Mouse (Mus musculus): Measurements from ENCODE around the gene Ccdc120.

Ccdc120 gene

DNA sequence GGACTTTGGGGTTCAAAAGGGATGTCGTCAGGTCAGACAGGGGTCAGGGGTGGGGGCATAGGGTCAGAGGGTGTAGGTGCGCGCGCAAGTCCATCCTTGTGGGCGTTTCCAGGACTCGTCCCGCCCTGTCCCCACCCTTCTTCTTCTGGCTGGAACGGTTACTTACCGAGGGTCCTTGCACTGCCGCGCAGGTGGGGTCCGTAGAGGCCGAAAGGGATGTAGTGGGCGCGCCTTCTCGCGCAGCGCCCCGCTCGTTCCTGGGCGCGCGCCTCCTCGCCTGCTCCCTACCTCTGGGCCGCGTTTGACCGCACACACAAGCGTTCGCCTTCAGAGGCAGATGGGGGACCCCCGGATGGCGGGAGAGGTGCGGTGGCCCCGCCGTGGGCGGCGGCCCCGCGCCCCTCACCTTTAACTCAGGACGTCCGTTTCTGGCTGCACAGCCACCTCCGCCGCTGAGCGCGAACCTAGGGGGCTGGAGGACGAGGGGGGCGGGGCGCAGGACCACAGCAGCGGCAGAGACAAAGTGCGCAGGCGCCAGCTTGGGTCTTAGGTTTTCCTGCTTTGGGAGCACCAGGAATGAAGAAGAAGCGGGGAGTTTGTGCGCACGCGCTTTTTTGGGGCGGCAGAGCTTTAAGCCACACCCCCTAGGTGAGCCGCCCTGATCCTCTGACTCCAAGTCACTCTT lies at the start of gene Ccdc120:
Gene Ccdc120, minus strand, starts transcription at position 474 of the 685 bp plus-strand sequence.
- DNase-seq (ENCODE audit: low spot score): peak; percentile 88

DNA sequence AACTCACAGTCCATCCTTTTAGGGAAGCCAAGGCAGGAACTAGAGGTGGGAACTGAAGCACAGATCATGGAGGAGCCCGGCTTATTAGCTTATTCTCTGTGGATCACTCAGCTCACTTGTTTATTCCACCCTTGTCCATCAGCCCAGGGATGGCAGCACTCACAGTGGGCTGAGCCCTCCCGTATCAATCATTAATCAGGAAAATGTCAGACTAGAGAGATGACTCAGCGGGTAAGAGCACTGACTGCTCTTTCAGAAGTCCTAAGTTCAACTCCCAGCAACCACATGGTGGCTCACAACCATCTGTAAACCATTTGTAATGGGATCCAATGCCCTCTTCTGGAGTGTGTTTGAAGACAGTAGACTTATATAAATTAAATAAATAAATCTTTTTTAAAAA lies 46.6 kb upstream of the Ccdc120 start:
- no peak for DNase-seq (ENCODE audit: low spot score)

DNA sequence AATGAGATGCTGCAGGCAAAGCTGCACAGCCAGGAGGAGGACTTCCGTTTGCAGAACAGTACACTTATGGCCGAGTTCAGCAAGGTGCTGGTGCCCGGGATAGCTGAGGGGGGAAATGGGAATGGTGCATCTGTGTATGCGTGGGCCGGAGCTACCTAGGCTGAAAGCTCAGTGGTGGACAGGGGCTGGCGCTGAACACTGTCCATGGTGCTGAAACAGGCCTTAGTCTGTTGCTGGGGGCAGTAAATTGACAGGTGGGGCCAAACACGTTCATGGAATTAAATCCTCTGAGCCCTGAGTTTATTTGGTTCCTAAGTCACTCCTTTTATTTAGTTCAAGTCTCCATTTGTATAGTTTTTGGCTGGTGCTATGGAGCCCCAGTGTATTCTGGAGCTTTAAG lies 44.3 kb upstream of the Ccdc120 start:
- peak; percentile 58 for DNase-seq (ENCODE audit: low spot score)

DNA sequence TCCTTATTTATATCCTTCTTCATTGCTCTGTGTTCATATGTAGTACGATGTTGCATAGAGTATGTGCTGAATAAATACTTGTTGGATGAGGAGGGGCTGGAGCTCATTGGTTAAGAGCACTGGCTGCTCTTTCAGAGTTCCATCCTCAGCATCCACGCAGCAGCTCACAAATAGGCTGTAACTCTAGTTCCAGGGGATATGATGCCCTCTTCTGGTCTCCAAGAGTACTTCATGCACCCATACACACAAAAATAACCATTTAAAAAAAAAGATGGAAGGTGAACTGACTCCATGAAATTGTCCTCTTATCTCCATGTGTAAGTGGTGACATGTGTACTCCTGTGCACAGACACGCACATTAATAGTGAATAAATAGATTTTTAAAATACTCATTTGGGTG lies 42.7 kb upstream of the Ccdc120 start:
- peak; percentile 41 for DNase-seq (ENCODE audit: low spot score)

DNA sequence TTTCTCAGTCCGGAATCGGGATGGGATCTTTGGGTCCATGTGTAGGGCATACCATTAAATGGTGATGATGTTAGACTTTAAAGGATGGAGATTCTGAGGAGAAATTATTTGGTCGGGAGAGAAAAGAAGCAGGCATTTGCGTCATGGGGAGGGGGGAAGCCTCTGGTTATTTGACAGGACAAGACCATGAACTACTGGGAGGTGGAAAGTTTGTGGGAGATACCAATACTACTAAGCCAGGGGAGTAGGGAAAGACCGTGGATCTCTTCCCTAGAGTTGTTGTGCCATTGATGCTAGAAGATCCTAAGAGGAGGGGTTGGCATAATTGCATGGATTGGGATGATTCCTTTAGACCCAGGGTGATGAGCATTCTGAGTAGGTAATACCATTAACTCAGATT lies 39.6 kb upstream of the Ccdc120 start:
- DNase-seq (ENCODE audit: low spot score): peak; percentile 1

DNA sequence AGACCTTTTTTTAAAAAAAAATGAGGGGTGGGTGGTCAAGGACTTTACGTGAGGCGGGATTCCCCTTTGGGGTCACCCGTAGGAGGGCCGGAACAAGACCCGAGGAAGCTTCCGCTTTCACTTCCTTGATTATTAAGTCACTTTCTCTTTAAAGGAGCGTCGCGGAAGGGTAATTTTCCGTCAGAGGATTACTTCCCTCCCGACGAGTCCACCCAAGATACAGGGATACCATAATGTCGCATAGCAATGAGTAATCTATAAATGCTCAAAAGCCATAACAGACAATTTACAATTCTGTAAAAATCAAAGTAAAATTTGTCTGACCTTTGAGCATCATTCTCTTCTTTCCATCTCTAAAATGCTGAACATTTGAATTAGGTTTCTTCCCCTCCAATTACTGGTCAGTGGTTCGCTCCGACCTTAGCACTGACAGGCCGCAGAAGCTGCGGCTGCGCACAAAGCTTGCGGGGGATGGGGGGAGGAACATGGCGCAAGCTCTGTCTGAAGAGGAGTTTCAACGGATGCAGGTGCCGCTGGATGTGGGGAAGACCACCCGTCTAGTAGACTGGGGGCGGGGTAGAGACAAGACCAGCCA lies 38.9 kb upstream of the Ccdc120 start, which contains the start of gene Gripap1:
Gene Gripap1, plus strand, starts transcription at position 224 of the 595 bp plus-strand sequence.
- peak; percentile 87 for DNase-seq (ENCODE audit: low spot score)

DNA sequence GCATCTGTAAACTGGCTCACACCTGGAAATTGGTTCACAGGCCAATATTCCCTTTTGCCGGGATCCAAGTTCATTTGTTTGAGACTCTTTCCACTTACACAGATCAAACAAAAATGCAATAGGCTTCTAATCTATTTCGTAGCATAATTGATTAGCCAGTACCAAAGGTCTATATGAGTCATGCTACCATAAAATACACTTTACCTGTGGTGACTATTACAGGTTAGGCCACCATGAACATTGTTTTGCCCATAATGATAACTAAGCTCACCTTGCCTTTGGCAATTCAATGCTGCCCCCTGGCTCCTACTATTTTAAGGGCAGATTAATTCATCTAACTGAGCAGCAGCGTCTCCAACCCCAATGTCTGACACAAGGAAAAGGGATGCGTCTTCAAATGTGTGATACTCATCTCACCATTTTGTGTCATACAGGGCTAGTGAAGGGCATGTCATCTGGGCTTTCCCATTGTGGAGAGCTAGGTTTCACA lies 31.9 kb upstream of the Ccdc120 start:
- no peak for DNase-seq (ENCODE audit: low spot score)

DNA sequence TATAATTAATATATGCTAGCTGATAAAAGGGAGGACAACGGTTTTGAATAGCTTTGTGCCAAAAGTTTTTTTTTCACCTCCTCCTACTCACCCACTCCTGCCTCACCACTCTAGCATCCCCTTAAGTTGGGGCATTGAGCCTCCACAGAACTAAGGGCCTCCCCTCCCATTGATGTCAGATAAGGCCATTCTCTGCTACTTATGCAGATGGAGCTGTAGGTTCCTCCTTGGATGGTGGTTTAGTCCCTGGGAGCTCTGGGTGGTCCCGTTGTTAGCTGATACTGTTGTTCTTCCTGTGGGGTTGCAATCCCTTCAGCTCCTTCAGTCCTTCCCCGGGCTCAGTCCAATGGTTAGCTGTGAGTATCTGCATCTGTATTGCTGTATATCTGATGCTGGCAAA lies 28.6 kb upstream of the Ccdc120 start:
- no peak for DNase-seq (ENCODE audit: low spot score)

DNA sequence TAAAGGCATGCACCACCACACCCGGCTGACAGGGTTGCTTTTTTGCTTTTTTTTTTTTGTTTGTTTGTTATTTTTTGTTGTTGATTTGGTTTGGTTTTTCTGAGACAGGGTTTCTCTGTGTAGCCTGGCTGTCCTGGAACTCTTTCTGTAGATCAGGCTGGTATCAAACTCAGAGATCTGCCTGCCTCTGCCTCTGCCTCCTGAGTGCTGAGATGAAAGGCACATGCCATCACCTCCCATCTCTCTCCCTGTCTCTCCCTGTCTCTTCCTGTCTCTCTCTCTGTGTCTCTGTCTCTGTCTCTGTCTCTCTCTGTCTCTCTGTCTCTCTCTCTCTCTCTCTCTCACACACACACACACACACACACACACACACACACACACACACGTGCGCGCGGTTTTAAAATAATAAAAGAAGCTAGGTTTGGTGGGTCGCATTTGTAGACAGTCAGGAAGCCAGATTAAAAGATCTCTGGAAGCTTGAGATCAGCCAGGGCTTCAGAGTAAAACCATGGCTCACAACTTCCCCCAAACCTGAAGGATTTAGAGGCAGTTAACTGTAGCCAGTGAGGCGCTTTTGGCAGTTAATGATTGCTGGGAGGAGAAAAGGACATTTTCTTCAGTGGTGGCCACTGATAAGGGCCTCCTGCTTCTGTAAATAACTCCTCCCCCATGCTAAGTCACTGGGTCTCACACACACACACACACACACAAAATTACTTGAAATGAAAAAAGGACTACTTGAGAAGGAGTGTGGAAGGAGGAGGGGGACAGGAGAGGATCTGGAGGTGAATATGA lies 27.9 kb upstream of the Ccdc120 start:
- DNase-seq (ENCODE audit: low spot score): no peak

DNA sequence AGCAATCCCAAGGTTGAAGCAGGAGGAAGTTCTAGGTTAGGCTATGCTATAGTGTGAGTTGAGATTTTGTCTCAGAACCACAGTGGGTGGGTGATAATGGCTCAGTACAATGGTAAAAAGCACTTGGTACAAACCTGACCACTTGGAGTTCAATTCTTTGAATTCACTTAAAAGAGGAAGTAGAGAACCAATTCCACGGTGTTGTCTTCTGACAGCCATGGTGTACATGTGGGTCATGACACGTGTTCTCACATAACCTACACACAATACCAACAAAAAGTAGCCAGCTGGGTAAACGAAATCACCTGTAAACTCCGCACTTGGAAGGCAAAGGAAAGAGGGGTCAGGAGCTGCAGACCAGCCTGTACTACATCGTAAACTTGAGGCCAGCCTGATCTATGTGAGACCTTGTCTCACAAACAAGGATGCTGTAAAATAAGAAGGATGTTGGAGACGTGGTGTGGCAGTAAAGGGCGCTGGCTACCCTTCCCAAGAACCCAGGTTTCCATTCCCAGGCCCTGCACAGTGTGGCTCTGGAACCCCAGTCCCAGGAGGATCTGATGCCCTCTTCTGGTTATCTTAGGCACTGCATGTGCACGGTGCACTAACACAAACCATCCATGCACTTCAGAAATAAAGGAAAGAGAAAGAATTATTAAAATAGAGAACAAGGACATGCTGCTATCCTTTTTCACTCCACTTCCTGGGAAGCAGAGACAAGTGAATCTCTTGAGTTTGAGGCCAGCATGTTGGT lies 25.8 kb upstream of the Ccdc120 start:
- DNase-seq (ENCODE audit: low spot score): peak; percentile 73

DNA sequence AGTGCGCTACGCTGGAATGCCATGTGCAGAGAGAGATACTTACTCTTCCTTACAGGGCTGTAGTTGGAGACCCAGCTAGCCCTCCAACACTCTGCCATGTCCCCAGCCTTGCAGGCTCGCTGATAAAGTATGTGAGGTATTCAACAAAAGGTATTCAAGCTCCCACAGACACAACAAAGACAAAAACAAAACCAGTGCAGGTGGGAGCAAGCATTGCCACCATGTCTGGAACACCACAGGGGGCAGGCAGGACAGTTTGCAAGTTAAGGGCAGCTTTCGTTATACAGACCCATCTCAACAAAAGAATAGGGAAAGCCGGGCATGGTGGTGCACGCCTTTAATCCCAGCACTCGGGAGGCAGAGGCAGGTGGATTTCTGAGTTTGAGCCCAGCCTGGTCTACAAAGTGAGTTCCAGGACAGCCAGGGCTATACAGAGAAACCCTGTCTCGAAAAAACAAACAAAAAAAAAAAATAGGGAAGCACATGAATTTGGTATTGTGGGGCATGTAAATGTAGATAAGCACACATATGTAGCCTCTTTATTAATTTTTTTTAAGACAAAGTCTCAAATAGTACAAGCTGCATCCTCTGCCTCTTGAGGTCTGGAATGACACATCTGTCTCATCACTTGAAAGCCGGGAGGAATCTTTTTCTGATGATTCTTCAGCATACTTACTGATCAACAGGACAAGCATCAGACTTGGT lies 24.9 kb upstream of the Ccdc120 start:
- DNase-seq (ENCODE audit: low spot score): no peak

DNA sequence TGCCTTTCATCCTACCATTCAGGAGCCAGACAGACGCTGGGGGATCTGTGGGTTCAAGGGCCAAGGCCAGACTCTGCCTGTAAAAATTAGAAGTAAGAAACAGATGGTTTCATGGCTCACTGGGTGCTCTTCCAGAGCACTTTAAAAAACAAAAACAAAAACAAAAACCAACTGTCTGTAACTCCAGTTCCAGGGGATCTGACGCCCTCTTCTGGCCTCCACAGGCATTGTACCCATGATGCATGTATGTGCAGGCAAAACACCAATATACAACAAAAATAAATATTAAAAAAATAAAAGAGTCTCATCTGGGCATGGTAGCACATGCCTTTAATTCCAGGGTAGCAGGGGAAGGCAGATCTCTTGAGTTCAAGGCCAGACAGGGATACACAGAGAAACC lies 22.1 kb upstream of the Ccdc120 start:
- DNase-seq (ENCODE audit: low spot score): no peak

DNA sequence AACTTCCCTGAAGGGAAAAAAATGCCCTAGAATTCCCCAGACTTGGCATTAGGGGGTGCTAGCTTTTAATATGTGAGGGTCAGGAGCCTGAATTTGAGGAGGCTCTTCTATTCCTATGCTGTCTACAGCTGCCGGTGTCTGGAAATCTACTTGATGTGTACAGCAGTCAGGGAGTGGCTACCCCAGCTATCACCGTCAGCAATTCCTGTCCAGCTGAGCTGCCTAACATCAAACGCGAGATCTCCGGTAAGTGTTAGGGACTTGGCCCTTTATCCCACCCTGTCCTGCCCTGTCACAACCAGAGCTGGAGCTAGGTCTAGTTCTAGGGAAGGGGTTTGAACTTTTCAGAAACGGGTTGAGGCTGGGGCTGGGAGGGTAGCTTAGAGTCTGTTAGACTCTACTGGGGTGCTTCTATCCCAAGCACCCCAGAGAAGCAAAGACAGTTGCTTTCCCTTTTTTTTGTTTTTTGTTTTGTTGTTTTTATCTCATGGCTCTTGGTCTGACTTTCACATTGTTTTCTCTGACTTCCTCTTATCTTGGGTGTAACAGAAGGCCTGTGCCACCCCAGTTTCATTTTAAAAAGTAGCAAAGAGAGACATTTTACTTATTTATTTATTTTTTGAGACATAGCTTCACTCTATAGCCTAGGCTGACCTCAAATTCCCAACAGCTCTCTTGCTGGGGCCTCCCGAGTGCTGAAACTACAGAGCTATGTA lies 18.8 kb upstream of the Ccdc120 start:
- DNase-seq (ENCODE audit: low spot score): no peak

DNA sequence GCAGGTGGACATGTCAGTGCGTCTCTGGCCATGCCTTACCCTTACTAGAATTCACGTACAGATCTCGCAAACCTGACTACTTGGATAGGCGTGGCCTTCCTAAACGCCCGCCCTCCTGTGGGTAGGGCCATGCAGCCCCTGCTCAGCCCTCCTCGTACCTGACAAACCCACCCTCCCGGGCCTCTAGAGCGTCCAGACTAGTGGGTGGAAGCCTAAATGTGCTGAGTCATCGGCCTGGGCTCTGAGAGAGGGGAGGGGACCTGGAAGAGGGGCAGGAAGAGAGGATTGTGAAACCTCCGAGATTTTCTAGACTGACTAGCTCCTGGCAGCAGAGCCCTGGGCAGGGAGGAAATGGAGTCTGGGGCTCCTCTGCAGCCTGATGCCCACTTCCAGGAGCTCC lies 15.1 kb upstream of the Ccdc120 start:
- peak; percentile 54 for DNase-seq (ENCODE audit: low spot score)

DNA sequence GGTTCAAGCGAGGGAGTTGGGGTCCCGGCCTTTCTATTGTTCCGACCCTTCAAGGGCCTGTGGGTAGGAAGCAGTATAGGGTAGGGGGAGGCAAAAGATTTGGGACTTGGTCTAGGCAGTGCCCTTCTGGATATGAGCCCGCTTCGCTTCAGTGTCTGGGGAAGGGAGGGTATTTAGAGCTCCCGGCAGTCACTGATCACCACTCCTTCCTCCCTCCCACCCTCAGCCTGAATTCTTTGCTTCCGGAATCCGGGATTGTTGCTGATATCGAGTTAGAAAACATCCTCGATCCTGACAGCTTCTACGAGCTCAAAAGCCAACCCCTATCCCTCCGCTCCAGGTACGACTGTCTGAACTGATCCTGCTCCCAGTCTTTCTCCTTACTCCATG lies 14.6 kb upstream of the Ccdc120 start:
- DNase-seq (ENCODE audit: low spot score): peak; percentile 5

DNA sequence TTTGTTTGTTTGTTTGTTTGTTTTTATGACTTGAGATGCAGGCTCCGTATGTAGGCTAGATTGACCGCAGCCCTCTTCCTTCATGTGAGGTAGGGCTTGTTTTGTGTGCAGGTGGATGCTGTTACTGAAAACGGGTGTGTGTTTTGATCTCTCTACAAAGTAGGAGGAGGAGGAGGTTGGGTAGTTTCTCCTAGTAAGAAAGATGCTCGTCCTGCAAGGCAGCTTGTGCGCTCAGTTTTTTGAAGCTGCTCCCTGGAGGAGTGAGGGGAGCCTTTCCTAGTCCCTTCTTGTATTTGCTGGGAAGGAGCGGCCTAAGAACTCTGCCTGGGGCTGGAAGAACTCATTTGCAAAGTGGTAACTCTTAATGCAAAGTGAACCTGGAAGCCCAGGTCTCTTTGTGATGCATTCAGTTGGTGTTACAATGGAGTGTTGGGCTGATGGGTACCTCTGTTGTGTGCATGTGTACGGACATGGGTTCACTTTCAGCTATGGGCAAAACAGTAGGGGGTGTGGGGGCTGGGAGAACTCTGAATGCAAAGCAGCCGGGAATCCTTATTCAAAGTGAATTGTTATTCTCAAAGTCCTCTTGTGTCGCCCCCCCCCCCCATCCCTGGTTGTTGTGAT lies 14.1 kb upstream of the Ccdc120 start:
- no peak for DNase-seq (ENCODE audit: low spot score)

DNA sequence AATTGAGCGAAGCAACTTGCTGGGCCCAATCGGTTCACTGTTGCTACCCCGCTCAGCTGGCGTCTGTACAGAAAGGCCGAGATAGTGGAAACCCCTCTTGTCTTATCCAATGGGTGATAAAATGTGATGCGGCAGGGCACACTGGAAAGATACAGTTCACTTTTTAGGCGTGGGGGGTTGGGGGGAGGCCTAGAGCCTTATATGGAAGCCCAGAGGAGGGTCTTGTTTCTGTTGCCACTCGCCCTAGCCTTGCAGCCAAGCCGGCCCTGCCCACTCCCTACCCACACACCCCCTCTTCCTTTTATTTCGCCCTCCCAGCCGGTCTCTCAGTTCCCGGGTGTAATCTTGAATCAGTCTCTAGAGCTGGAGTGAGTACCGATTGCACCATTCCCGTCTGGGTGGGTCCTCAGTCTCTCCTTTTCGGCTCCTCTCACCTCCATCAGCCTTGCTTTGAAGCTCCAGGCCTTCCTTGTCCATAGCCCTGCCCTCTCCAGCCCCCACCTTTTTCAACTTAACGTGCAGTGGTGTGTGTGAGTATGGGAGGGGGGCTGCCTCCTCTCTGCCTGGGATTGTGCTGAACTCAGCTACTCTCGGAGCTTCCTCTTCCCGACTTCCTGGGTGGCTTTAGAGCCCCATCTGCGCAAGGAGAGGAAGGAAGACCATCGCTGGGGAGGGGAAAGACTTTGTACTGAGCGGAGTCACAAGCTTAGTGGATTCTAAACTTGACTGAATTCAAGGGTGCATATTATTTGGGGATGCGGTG lies 13.1 kb upstream of the Ccdc120 start:
- peak; percentile 47 for DNase-seq (ENCODE audit: low spot score)

DNA sequence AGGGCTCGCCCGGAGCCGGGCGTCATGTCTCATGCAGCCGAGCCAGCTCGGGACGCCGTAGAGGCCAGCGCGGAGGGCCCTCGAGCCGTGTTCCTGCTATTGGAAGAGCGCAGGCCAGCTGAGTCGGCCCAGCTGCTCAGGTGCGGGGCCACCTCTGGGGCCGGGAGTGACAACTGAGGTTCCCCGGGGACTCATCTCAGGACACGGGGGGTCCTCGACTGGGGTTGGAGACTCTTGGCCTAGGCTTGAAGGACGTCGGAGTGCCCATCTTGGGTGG lies 12.2 kb upstream of the Ccdc120 start:
- DNase-seq (ENCODE audit: low spot score): no peak

DNA sequence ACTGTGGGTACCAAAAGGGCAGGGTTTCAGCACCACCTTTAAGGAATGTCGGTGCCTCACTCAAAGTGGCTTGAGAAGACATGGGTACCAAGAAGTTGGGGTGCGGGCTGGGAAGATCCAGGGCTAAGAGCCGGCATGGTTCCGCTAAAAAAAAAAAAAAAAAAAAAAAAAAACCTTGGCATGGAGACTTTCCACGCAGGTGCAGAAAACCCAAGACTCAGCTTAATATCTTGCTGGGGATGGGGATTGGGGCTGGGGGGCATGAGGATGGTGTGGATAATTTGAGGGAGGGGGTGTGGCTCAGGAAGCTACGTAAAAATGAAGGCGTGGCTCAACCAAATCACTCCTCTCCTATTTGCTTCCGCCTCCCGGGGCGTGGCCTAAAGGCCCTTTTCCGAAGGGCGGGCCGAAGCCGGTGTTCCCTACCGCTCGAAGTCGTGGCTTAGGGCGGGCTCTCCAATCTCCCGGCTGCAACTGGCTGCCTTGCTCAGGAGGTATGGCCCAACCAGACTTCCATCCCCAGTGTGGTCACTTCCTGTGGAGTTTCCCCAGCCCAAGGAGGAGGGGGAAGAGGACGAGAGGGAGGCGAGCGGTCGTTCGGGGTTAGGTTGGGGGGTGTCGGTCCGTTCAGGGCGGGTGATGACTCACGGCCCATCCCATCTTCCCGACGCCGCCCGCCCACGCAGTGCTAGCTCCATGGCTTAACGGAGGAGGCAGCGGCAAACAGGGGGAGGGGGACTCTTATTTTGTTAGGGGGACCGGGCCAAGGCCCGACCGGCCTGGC lies 11.6 kb upstream of the Ccdc120 start, which contains the start of gene Tfe3:
Gene Tfe3, plus strand, starts transcription at position 424 of the 784 bp plus-strand sequence.
- peak; percentile 93 for DNase-seq (ENCODE audit: low spot score)
